Mouse (Mus musculus): ENCODE results near the gene Gjb2. TPM values are rescaled to one million over a fixed set of nuclear protein-coding genes. Genes with fewer than 3 reads are reported as not detected.
A peak's percentile ranks its signal among the peaks of the same experiment; 100 is the strongest.

The Gjb2 gene
- polyA plus RNA-seq, 1 experiment from 2014 or later, result 6.7 TPM

- no peaks in the 10 kb centered on the region for H3K9me3 ChIP-seq (ENCODE audit: control insufficient read depth, low read length)
- no peak overlapping the region for H3K27ac ChIP-seq (ENCODE audit: low read depth, low read length)
- 0 out of 2 replicates have a peak, but pooled peaks cover 3% of the 10 kb centered on the region for H3K4me1 ChIP-seq (ENCODE audit: control insufficient read depth, insufficient read depth, low read length)
- 2% methylated on average over 19 of the region's 19 CpGs for WGBS
- H3K4me2 ChIP-seq, result peak overlapping the region; percentile 83
- peak overlapping the region; percentile 47 for H3K4me3 ChIP-seq (ENCODE audit: low read depth, low read length)
- no peaks in the 10 kb centered on the region for H3K36me3 ChIP-seq (ENCODE audit: control insufficient read depth, insufficient read depth, low read length)
- DNase-seq (ENCODE audit: low spot score, missing footprints), result peak; percentile 92
- peak overlapping the region; percentile 20; the same call in 1 of the 2 replicates for H3K9ac ChIP-seq (ENCODE audit: low read length)
- 0 out of 2 replicates have a peak, but pooled peaks have one; percentile 9 for ATAC-seq (ENCODE audit: low FRiP score)
- H3K27me3 ChIP-seq (ENCODE audit: control insufficient read depth, insufficient read depth, low read length), result peaks cover 39% of the 10 kb centered on the region
These were observed 47.3 kb downstream of the Gjb2 start for GRCm38 (mm10) chr14:57057204-57057562.

- Histone ChIP-seq H3K27me3 (ENCODE audit: control insufficient read depth, insufficient read depth, low read length) (peaks cover 21% of the 10 kb centered on the region), H3K4me2 (no peak overlapping the region), H3K4me1 (ENCODE audit: control insufficient read depth, insufficient read depth, low read length) (0 out of 2 replicates have a peak, but pooled peaks cover 1% of the 10 kb centered on the region), H3K9ac (ENCODE audit: low read length) (no peak overlapping the region), H3K4me3 (ENCODE audit: low read depth, low read length) (no peak overlapping the region), H3K36me3 (ENCODE audit: control insufficient read depth, insufficient read depth, low read length) (no peaks in the 10 kb centered on the region), H3K27ac (ENCODE audit: low read depth, low read length) (no peak overlapping the region), H3K9me3 (ENCODE audit: control insufficient read depth, low read length) (no peaks in the 10 kb centered on the region)
- ATAC-seq (ENCODE audit: low FRiP score), result no peak
- WGBS, result 68% methylated on average over 6 of the region's 6 CpGs
- DNase-seq (ENCODE audit: low spot score, missing footprints), result no peak
These were observed 51.8 kb downstream of the Gjb2 start for GRCm38 (mm10) chr14:57052713-57053112.

Other genes with a start within 250 kb of the Gjb2 start
- 62.5 and 63.3 TPM in 2 replicates for gene Zmym2, start 218.0 kb downstream of the Gjb2 start, polyA plus RNA-seq (2014; fragmentation: Nextera tagmentation; extraction: Ambion mirVana)
- 0.44 TPM in 1 of 2 replicates, not detected in the other for gene Gja3, start 46.6 kb downstream of the Gjb2 start, polyA plus RNA-seq (2014; fragmentation: Nextera tagmentation; extraction: Ambion mirVana)
- not detected in 2 replicates for gene Gm4491, start 11.2 kb upstream of the Gjb2 start, polyA plus RNA-seq (2014; fragmentation: Nextera tagmentation; extraction: Ambion mirVana)
- 2.9 and 3.0 TPM in 2 replicates for gene Gjb6, start 28.9 kb upstream of the Gjb2 start, polyA plus RNA-seq (2014; fragmentation: Nextera tagmentation; extraction: Ambion mirVana)

All from midbrain, embryonic 11.5 days (tissue).